Mouse (Mus musculus): ENCODE measurements around the gene Ubp1.

- no peak for TF ChIP-seq CTCF (IDR thresholded peaks at IDR 0.05; ENCODE audit: control insufficient read depth, insufficient read depth, insufficient replicate concordance, low read depth, low read length)
- no peak for TF ChIP-seq POLR2A (IDR thresholded peaks at IDR 0.05; ENCODE audit: control insufficient read depth, low read depth, low read length)
Measured at GRCm38 (mm10) chr9:113922677-113923076, 8.1 kb upstream of the Ubp1 start.

Measured in testis, adult 2 months (tissue).